Mouse (Mus musculus): ENCODE results near the gene Ugt1a6a.

Ugt1a6a gene

DNA sequence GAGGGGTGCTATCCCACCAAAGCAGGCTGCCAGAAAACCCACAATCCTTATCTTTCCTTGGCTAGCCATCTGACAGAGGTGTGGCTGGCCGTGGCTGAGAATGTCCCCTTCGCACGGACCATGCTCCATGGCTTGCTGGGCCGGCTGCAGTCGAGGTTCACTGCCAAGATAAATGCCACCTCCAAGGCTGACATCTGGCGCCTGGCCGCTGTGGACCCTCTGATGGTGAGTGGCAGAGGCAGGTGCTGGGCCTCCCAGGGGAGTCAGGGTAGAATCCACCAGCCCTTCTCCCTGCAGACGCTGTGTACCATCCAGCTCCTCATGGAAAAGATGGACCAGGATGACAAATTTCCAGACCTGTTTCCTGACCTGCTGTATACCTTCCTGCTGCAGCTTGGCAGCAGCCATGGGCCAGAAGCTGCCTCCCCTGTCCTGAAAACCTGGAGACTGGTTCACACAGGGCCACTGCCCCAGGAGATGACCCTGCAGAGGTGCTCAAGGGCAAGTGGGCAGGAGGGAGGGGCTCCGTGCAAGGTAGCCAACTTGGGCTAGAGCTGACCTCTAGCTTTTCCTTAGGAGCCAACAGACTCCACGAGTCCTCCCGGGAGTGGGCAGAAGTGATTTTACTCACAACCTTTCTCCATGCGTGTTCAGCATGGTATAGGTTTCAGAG is 120.3 kb downstream of the Ugt1a6a start:
- DNase-seq, result no peak

DNA sequence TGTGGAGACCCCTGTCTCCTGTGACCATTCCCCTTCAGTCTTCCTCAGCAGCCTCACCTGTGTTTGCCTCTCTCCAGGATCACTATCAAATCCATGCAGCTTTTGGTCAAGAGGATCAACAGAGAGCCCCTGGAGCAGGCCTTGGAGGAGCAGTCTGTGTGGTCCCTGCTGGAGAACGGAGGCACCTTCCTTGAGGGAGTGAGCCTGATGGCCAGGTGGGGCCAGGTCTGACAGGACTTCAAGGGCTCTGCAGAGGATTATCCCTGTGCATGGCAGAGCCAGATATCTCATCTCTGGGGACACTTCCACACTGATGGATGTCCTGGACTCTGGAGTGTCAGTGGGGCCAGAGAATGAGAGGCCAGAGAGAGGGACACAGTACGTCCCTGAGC is 120.9 kb downstream of the Ugt1a6a start:
- no peak for DNase-seq

DNA sequence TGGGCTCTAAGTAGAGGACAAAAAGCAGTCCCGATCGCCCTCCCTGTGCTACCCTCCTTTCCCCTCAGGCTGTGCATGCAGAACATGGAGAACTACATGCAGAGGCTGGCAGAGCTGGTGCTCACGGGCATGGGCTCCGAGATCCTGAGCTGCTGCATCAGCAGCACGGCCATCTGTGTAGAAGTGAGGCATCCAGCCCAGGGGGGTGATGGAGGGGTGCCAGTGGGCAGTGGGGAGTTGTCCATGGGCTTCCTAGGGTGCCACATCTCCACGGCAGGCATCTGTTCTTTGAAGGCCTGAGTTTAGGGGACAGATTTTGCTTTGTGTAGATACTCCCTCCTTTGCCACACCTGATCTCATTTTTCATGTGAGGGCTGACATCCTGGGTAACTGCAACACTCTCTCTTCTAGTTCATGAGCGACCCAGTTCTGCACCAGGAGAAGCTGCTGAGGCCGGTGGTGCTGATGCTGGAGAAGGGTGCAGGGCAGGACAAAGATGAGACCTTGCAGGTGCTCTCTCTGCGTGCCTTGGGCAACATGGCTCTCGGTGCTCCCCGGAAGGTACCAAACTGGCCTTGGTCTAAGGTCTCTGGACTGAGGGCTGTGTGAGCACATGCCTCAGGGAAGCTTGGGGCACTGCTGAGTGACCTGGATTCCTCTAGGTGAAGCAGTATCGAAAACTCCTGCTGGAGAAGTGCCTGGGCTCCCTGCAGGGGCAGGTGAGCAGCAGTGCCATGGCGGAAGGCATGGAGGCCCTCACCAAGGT is 121.6 kb downstream of the Ugt1a6a start:
- peak; percentile 64 for DNase-seq

DNA sequence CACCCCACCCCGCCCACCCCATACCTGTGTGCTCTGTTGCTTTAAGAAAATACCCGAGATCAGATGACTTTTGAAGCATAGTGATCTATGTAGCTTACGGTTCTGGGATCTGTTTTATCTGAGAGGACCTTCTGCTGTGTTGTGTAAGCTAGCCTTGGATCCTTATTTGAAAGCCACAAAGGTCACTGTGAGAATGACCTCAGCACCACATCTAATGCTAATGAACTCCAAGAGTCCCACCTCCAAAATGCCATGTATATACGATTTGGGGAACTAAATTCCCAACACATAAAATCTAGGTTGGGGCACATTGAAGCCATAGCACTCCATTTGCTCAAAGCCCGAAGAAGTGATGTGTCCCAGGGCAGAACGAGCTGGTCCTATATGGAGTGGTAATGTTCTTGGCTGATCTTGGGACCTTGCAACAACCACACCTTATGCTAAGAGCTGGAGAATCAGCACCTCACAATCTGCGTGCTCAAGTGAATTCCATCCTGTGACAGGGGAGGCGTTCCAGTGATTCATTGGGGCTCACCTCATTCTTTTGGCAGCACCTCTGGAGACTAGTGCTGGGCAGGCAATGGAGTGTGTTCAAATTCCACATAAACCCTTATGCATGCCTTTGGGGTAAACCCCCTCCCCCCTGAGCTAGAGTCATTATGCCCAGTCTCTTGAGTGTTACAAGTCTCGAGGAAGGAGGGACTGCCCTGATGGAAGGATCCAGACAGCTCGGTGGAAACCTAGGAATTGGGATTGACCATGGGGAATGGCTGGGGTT is 122.5 kb downstream of the Ugt1a6a start:
- no peak for DNase-seq

DNA sequence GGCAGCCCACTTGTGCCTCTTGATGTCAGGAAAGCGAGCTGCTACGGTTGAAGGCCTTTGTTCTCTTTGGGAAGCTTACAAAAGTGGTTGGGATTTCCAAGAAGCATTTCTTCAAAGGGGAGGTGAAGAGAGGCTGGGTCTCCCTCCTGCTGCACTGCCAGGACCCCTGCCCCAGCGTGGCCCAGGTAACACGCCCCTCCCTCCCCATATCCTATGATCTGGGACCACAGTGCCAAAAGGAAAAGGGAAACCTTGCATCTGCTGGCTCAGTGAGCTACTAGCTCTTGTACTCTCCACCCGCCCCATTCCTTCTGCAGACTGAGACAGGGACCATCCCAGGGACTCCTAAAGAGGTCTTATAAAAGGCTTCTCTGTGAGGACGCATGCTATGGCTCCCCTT is 123.1 kb downstream of the Ugt1a6a start:
- no peak for DNase-seq

DNA sequence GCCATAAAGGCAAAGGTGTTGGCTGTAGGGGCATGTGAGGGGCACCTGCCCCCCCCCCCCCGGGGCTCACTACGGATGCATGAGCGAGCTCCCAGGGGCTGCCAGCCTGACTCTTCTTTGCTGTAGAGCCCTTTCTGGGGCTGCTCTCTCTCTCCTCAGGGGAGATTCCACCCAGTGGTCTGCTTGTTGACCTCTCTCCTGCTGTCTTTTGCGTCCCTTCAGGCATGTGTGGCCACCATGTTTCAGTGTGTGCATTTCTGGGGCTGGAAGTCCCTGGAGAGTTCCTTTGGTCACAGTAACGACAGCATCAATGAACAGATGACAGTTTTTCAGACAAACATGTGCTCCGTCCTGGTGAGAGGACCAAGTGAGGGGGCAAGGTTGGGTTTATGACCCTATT is 123.8 kb downstream of the Ugt1a6a start:
- no peak for DNase-seq

DNA sequence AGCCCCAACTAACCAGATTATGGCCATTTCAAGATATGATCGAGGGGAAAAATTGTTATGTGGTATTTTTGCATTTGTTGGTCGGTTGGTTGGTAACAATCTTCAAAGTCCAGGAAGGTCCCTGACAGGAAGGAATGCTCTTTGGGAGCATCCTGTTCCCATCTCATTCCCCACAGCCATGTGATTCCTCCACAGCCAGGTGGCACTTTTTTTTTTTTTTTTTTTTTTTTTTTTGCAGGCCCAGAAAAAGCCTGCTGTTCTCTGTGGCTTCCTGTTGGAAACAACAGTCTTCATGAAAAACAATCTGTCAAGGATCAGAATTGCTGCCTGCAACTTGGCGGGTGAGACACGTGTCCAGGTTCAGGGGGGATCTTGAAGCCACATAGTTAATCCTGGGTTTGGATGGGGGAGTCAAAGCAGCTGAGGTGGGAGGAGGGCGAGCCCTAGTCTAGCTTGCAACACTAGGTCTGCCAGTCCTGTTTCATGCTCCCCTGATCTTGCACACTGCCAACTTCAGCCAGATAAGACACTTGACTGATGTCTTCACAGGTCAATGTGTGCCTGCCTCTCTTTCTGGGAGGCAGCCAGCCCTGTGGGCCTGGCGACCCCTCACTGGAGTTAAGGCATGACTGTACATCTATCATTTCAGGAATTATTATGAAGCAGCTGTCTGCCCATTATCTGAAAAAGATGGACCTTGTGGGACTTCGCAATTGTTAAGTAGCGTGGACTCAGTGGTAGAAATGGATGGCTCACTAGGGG is 124.5 kb downstream of the Ugt1a6a start:
- peak; percentile 60 for DNase-seq

DNA sequence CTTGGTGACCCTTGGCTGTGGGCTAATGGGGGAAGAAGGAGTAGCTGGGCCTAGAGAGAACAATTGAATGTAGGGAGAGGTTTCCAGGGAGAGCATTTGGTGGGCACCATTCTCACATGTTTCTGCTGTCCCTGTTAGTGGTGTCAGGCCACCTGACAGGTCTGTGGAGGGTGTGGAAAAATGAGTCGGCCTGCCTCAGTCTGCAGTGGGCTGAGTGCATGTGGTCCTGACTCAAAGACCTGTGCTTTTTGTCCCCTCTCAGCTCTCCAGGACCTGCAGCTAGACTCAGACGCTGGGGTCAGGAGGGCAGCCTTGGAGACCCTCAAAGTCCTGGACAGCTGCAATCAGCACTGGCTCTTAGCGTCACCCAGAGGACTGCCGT is 125.0 kb downstream of the Ugt1a6a start:
- DNase-seq, result no peak

DNA sequence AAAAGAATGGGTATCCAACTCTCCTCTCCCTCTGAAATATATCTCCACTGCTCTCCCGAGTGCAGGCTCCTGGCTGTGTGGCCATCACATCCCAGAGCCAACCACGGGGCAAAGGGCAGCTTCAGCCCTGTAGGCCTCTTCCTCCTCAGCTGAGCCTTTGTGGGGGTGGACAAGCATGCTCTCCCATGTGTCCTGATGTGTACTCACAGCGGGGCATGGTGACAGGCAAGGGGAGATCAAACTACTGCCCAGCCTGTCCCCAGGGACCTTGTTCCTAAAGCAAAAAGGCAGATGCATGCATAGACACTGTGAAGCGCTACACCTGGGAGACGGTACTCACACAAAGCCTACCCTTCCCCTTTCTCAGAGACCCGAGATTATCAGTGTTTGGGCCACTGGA is 125.5 kb downstream of the Ugt1a6a start:
- DNase-seq, result peak; percentile 53

DNA sequence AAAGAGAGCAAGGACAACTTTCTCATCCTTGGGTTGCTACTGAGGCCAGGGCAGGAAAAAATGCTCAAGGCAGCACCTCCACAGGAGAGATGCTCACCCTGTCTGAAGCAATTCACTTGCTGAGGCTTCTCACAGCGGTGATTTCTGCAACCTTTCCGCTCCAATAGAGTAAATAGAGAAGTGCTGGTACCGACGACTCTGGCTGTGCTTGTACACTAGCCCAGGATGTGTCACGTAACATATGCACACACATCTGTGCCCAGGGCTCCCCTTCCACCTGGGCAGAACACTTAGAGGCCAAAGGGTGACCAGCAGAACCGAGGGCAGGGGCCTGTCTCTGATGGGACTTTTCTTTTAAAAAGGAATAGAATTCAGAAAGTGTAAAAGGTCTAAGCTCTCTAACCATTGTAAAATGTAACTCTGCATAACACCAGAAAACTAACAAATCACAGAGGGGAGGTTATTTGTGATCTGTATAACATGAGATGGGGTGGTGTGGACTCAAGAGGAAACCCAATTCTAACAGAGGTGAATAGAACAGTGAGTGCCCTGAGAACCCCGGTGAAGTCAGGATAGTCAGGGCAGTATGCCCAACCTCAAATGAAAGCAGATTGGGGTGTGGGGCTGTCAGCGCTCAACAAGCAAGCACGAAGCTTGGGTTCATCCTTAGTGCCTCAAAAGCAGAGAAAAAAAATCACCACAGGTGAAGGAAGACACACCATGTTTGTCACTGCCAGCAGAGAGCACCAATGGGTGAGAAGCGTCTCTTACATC is 126.2 kb downstream of the Ugt1a6a start:
- no peak for DNase-seq

DNA sequence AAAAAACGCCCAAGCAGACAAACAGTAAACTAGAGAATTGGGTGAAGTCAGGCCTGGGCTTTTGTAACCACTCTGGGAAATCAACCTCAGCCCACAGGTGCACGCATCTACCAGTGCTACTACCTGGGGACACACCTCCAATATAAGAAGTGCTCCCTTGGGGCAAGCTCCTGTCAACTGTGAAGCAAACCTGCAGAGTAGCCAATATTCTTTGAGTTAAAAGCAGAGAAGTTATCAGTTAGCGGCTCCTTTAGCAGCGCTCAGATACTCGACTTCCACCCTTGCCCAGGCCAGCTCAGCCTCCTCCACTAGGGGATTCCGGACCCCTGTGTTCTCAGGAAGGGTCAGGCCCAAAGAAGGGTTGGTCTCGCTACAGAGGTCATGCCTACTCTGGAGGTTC is 127.1 kb downstream of the Ugt1a6a start:
- no peak for DNase-seq

DNA sequence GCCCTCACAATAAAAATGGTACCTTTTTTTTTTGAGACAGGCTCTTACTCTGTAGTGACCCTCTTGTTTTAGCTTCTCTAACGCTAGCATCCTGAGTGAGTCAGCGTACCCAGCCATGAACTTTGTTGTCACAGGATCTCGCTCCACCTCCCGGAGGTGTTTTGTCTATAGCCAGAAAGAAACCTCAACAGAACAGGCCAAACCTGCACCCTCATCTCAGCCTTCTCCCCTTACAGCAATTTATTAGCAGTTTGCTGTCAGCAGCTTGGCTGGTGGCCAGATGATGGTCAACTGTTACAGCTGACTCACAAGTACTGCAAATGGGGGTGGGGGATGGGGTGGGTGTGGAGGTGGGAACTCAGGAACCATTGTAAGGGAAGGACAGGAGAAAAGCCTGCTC is 127.6 kb downstream of the Ugt1a6a start:
- no peak for DNase-seq

DNA sequence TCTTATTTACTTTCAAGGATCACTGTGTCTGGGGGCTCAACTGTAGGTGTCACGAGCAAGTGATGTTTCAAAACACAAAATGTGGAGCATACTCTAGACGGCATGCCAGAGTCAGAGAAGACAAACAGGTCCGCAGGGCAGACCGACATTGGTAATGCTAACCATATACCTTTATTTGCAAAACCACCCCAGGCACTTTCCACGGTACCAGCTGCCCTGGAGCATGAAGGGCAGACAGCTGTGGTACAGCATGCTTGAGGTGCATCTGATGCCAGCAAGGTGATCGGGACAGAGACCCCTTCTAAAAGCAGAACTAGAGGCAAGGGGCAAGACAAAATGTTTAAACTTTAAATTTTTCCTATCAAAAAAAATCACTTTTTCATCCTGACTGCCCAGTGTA is 128.4 kb downstream of the Ugt1a6a start:
- DNase-seq, result no peak

DNA sequence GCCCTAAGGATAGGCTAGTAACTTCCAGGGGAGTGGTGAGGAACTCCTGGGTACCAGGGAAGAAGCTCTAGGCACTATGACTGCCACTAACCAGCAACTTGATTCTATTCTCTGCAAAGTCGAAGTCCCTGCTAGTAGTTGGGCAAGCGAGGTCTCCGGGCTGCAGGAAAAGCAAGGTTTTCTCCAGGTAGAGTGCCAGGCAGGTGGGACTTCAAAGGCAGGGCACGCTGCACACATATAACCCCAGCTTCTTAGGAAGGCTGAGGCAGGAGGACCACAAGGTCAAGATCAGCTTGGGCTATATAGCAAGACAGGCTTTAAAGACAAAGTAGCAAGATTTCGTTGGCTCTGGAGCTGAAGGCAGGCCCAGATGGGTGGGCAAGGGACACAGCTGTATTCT is 129.2 kb downstream of the Ugt1a6a start:
- DNase-seq, result no peak

DNA sequence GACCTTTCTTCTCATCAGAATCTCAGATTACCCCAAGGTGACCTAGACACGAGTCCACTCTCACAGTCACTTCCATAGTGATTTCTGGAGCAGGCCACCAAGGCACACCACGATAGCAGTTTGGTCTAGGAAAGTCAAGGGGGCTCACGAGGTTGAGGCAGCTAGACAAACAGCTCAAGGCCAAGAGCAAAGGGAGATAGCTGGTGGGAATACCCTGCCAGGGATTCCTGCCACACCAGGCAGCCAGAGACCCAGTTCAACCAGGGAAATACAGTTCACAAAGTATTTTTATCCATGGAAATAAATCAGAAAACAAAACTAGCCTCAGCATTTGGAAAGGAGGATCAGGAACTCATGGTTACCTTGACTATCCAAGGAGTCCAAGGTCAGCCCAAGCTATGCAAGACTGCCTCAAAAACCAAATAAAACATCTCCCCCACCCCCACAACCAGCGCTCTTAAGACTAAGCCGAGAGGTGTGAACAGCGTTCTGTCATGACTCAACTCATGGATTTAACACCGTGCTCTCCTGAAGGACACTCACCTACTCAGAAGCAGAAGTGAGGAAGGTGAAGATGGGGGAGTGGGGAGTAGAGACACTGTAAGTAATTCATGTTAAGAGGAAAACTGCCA is 129.7 kb downstream of the Ugt1a6a start:
- no peak for DNase-seq

DNA sequence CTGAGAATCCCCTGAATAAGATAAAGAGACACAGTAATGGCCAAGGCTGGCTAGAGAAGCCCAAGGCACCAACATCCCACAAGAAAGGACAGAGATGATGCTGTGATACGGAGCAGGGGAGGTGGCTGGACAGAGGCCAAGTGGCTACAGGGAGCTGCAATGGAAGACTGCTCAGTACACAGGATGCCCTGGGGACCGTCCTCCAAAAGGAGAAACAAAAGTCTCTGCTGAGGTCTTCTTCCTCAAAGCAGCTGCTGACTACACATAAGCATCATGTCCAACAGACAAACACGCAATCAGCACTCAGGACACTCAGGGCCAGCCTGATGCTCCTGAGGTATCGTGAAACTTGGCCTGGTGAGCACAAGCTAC is 130.2 kb downstream of the Ugt1a6a start:
- DNase-seq, result no peak

DNA sequence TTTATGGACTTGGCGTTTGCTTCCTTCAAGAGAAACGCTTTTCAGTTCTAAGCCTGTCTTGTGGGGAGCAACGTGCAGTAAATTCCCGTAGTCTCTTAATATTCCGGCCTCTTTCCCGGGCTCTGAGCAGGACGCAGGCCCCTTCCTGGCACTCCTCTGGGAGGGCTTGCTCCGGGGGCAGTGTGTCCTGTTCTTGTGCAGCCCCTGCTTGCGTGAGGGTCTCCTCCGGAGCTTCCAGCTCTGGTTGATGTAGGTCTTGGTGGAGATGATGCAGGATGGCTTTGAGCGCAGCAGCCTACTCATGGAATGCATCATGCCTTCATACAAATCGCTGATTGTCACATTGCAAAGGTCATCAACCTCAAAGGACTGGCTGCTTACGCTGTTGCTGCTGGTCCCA is 131.5 kb downstream of the Ugt1a6a start:
- DNase-seq, result no peak

DNA sequence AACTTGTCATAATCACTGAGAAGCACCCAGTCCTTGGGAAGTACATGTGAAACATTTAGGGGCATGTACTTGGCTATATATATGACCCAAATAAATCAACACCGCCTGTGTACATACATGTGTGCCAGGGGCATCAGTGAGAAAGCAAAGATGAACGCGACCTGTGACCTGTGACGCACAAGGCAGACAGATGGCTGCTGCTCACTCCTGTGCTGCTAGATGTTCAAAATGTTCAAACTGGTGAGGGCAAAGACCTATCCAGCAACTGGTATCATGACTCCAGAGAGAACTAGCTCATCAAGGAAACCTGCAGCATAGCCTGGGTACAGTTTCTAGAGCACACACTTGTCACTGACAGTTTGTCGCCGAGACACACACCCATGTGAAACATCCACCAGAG is 132.9 kb downstream of the Ugt1a6a start:
- DNase-seq, result peak; percentile 13

DNA sequence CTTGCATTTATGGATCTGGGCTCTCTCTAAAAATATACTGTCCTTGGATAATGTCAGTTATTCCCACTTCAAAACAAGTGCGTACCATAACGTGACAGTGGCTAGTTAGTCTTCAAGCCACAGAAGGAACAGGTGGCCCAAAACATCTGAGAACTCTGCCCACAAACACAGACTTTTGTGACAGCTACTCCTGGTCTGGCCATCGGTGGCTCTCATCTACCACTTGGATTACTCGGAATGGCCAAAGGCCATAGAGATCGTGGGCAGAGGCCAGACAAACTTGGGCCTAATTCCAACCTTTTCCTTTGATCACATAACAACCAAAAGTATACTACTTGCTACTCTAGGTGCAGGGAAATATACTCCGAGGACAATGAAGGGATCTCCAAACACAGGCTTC is 133.5 kb downstream of the Ugt1a6a start:
- peak; percentile 14 for DNase-seq
